Mouse (Mus musculus): ENCODE results near the gene Diexf.

The Diexf gene

GRCm38 (mm10) chr1:193084016-193084415 lies 46.1 kb downstream of the Diexf start:
- DNase-seq, result no peak

DNA sequence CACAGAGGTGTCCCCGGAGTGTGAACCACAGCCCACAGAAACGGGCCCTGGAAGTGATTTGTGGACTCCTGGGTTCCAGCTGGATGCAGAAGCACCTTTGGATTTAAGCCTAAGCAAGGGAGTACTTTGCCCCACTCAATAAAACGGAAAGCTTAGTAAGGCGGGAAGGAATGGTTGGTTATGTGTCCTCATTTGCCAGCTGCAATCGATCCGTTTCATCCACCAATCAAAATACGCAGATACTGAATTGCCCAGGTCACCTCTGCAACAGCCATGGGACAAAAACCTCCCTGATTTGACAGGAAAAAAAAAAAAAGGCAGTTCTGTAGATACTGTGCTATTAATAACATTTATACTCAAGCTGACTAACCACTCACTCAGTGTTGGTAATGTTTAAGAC lies 47.0 kb downstream of the Diexf start:
- DNase-seq, result no peak

DNA sequence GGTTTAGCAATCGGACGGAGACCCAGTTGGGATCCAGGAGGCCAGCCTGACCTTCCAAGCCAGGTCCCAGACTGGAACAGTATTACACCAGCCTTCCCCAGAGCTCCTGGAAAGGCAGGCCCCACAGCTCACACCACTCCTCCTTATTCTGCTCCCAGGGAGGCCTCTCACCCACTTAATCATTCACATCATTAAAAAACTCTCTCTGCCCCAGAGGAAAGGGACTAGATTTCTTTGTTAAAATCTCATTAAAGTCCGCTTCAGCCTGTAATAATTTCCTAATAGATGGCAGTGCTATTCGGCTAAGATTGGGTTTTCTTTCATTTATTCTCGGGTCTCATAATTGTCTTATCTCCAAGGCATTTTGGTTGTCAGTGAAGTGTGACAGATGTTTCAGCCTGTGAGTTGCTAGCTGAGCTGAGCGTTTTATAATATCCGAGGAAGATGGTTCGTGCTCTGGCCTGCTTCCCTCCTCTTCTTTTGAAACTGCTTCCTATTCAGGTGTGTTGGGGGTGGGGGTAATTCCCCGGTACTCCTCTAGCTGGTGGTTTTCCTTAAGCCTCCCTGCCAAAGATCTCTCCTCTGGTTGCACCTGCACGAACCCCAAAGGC lies 47.7 kb downstream of the Diexf start:
- DNase-seq, result no peak

DNA sequence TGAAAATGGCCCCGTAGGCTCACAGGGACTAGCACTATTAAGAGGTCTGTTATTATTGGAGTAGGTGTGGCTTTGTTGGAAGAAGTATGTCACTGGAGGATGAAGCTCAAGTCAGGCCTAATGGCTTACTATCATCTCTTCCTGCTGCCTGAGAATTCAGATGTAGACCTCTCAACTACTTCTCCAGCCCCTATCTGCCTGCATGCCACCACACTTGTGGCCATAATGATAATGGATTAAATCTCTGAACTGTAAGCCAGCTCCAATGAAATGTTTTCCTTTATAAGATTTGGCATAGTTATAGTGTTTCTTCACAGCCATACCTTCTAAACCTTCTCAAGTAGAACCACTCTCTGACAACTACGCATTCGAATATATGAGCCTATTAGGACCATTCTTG lies 67.5 kb downstream of the Diexf start:
- DNase-seq, result no peak

- no peak for DNase-seq
Observed at GRCm38 (mm10) chr1:193060167-193060566, 69.9 kb downstream of the Diexf start.

DNA sequence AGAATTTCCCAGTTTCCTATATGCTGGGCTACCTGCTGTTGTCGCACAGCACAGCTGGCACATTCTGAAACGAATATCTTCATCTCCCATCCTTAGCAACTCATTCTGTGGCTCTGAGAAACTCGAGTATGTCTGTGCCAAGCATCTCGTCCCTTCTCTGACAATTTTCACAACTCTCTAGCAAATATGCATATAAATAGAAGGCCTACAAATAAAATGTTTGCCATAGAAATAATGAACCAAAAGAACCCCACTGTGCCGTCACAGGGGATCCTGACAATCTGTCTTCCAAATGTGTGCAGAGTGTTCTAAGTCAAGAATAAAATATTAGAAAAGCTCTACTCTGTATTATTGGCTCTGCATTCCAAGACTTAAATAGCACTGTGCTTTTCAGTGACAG lies 70.5 kb downstream of the Diexf start:
- no peak for DNase-seq

GRCm38 (mm10) chr1:193054401-193054800 lies 75.7 kb downstream of the Diexf start:
- no peak for DNase-seq

GRCm38 (mm10) chr1:193053065-193053464 lies 77.0 kb downstream of the Diexf start:
- DNase-seq, result no peak

GRCm38 (mm10) chr1:193047616-193048015 lies 82.5 kb downstream of the Diexf start:
- no peak for DNase-seq

DNA sequence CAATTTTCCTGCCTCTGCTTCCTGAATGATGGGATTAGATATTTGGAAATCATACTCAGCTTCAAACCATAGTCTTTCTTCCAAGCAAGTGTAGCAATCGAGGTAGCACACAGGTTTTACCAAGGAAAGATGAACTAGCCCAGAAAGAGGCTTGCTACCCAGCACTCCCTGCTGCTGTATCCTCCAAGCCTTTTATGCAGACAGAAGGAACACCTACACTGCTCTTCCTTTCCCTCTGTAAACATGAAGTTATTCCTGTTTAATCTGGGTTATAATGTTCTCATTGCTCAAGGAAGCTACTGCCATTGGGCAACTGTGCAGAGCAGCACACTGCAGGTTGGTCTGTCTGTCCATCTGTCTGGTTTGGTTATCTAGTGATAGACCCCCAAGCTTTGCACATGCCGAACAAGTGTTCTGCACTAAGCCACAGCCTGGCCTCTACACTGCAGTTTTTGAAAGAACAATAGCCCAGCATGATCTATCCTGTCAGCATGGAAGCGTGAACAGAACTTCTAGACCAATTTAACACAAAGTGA lies 87.2 kb downstream of the Diexf start:
- no peak for DNase-seq

Data from cerebellum, adult 8-10 months (tissue).